Mouse (Mus musculus) megakaryocyte, embryonic 14.5 days (primary cell): ENCODE measurements around the gene Ercc6l.

ENCODE experiments used
- FLI1 ChIP-seq: IDR thresholded peaks from 2 replicates; pipeline ENCODE4 v1.6.1; 2012; ENCODE audit warnings: low read length, inconsistent platforms, mixed read lengths
- GATA1 ChIP-seq: IDR thresholded peaks from 3 replicates; pipeline ENCODE4 v1.6.1; 2012; ENCODE audit warnings: mixed read lengths, low read length, inconsistent platforms, borderline replicate concordance

DNA sequence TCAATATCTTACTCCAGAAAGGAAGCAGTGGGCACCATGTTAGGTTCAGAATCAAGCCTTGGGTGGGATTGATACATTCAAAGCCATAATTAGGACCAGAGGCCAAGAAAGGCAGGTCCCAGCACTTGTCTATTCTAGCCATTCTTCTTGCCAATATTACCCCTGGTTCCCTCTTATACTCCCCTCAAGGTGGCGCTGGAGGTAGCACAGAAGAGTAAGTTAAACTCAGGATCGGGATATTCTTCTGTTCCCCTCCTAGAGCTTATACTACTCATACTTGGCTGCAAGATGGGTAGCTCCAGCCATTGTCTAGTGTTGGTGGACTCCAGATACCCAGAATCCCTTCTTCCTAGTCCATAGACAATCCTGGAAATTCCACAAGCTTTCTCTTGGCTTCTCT, 6.2 kb upstream of the Ercc6l start:
- no peak for TF ChIP-seq GATA1
- TF ChIP-seq FLI1, result no peak
